Mouse (Mus musculus): ENCODE measurements around the gene Gm7534. TPM values are rescaled to one million over a fixed set of nuclear protein-coding genes. Genes with fewer than 3 reads are reported as not detected.

Gene Gm7534
- total RNA-seq (2023): not detected in 2 replicates

DNA sequence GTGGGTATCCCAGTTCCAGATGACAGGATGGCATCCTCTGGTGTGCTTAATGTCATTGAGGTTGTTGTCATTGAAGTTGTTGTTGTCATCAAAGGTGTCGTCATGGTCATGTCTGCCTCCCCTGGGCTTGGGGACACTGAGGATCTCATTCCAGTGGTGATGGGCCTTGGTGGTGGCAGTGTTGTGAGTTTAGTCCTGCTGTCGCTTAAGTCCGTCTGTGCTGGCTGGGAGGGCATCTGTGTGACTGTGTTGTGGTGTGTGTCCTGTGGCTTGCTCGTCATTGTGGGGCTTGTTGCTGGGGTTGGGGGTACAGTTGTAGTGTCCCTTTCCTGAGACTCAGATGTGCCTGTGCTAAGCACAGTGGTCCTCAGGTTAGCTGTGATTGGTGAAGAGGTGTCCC lies at the start of gene Gm7534:
TSS of gene Gm7534 (minus strand) at position 101 of the 400 bp plus-strand sequence.

DNA sequence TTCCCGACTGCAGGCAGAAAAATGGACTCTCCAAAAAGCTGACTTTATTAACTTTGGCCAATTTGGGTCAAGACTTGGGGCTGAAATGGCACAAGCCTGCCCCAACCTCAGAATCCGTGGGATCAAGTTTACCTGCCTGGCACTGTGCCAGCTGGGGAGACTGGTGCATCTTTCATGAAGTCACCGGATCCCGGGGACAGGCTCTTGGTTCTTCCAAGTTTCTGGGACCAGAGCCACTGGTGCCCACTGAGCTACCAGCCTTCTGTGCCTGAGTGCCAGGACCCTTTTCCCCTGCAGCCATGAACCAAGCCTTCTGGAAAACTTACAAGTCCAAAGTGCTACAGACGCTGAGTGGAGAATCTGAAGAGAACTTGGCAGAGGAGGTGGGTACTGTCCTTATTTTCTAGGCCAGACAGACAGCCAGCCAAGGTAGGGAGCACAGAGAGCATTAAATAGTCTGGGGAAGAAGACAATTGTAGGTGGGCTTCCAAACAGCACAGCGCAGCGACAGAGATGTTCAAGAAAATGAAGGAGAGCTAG lies 44.0 kb upstream of the Gm7534 start, which contains the start of gene Gm30191:
TSS of gene Gm30191 (plus strand) at position 217 of the 540 bp plus-strand sequence.

DNA sequence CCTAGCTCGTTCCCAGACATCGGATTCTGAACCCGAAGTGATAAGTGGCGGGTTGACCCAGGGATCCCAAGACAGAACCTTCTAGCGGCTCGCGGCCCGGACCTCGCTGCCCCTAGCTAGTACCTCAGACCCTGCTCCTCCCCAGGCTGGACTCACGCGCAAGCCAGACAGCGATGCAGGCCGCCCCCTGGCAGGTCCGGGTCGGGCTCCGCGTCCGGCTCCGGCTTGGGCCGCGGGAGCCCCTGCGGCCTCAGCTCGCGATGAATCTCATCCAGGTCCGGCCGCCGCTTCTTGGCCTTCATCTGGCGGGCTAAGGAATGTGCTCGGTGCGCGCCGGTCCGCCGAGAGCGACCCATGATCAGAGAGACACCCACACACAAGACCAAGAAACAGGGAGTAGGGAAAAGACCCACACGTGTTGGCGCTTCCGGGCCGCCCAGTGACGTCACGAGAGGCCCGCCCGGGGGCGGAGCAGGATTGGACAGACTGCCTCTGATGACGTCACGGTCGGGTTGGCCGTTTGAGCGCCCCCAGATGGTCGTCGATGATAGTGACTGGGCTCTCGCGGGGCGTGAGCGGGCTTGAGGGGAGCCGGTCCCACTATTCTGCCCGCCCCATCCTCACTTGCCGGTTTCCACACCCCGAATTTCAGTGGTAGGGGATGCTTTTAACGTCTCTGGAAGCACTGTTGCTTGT lies 42.5 kb upstream of the Gm7534 start, which contains the start of gene Zfp593:
TSS of gene Zfp593 (minus strand) at position 445 of the 696 bp plus-strand sequence.

DNA sequence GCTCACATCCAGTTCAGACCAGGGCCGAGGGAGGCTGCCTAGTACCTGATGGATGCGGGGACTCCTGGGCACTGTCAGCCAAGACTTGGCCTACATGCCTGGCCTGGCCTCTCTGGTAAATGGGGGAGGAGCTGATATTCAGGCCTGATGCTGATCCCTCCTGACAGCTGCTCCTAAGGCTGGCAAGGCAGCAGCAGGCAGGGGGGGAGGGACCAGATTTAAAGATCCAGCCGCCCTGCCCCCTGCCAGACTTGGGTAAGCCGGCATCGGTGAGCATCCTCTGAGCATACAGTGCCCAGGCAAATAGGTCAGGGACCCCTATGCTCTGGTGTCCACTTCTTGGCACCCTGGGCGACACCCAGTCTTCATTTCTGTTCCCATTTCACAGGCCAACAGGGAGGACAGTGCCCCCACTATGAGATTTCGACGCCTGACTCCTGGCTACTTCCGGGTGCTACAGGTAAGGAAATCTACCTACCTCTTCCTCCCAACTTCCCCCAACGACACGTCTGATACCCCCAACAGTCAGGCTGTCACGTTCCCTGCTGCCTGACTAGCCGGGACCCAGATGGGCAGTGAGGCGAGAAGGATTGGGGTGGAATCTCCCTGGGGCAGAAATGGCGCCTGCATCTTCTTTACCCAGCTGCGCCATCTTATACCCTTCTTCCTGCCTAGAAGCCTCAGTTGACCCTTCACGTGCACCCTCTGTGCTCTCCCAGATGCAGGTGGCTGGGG lies 40.9 kb upstream of the Gm7534 start, which contains the start of gene E130218I03Rik:
TSS of gene E130218I03Rik (plus strand) at position 147 of the 735 bp plus-strand sequence.

DNA sequence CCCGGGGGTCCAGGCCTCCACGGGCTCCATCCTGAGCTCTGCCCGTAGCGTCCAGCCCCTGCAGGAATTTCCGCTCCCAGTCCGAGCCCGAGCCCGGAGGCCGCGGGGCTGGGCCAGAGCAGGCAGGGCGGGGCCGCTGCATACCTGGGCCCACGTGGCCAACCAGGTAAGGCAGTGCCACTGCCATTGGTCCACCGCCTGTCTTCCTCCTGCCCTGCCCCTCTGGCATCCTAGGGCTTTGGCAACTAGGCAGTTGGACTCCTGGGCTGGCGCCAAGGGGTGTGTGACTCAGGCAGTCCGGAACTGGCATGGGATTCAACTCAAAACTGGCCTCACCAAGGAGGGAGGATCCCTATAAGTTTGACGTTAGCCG lies 35.5 kb upstream of the Gm7534 start, which contains the start of gene Cnksr1:
TSS of gene Cnksr1 (minus strand) at position 121 of the 373 bp plus-strand sequence.

DNA sequence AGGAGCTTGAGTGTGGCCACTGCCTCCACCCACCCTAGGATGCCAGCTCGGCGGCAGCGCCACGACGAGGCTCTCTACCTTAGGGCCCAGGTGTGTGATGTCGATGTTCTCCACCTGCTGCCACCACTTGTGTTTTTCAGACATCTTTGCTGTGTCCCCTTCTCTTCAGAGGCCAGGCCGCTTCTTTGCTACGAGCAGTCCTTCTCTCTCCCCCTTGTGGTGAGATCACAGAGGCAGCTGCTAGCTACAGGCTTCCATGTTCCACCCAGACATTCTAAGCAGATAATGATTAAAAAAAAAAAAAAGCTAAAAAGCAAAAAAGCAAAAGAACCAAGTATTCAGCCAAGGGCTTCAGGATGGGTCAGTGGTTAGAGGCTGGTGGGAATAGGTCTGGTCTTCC lies 24.4 kb upstream of the Gm7534 start, which contains the start of gene Catsper4:
TSS of gene Catsper4 (minus strand) at position 190 of the 400 bp plus-strand sequence.

Other genes starting within 250 kb of the Gm7534 start
- gene Hmgn2, start 234.4 kb downstream of the Gm7534 start, total RNA-seq (2023): 1,291 and 1,358 TPM in 2 replicates
- gene Dhdds, start 202.1 kb downstream of the Gm7534 start, total RNA-seq (2023): 55.6 and 75.5 TPM in 2 replicates
- 51.1 and 63.5 TPM in 2 replicates for gene Lin28a, start 184.2 kb downstream of the Gm7534 start, total RNA-seq (2023)
- not detected in 2 replicates for gene Zfp683, start 149.2 kb downstream of the Gm7534 start, total RNA-seq (2023)
- 0.69 and 2.8 TPM in 2 replicates for gene Crybg2, start 142.2 kb downstream of the Gm7534 start, total RNA-seq (2023)
- 1,176 and 1,704 TPM in 2 replicates for gene Cd52, start 107.9 kb downstream of the Gm7534 start, total RNA-seq (2023)
- 10.6 and 11.1 TPM in 2 replicates for gene Ubxn11, start 100.4 kb downstream of the Gm7534 start, total RNA-seq (2023)
- 858 and 1,045 TPM in 2 replicates for gene Sh3bgrl3, start 74.2 kb downstream of the Gm7534 start, total RNA-seq (2023)
- gene Cep85, start 15.9 kb downstream of the Gm7534 start, total RNA-seq (2023): 11.3 and 11.6 TPM in 2 replicates
- not detected in 2 replicates for gene Catsper4, start 24.4 kb upstream of the Gm7534 start, total RNA-seq (2023)
- gene Cnksr1, start 35.4 kb upstream of the Gm7534 start, total RNA-seq (2023): not detected in 2 replicates
- not detected in 2 replicates for gene E130218I03Rik, start 40.7 kb upstream of the Gm7534 start, total RNA-seq (2023)
- 3.5 and 3.6 TPM in 2 replicates for gene Zfp593, start 42.6 kb upstream of the Gm7534 start, total RNA-seq (2023)
- not detected in 2 replicates for gene Gm30191, start 43.9 kb upstream of the Gm7534 start, total RNA-seq (2023)
- gene Grrp1, start 51.1 kb upstream of the Gm7534 start, total RNA-seq (2023): not detected in 2 replicates
- 9.7 and 11.7 TPM in 2 replicates for gene Pdik1l, start 84.9 kb upstream of the Gm7534 start, total RNA-seq (2023)
- gene Trim63, start 112.1 kb upstream of the Gm7534 start, total RNA-seq (2023): not detected in 2 replicates
- not detected in 2 replicates for gene Slc30a2, start 140.2 kb upstream of the Gm7534 start, total RNA-seq (2023)
- not detected in 2 replicates for gene Extl1, start 180.8 kb upstream of the Gm7534 start, total RNA-seq (2023)
- 16.5 and 22.8 TPM in 2 replicates for gene Pafah2, start 193.3 kb upstream of the Gm7534 start, total RNA-seq (2023)

All from neutrophil, adult 65 days (primary cell).